Mouse (Mus musculus) cerebellum, postnatal 10 days (tissue): ENCODE results near the gene Ccnj.
A peak's percentile ranks its signal among the peaks of the same experiment; 100 is the strongest.

Experiments
- DNase-seq, 2 experiments: peaks; one replicate each; pipeline ENCODE4 v3.0.0; 2021; ENCODE audit warnings: mixed read lengths in 2 of 2

The Ccnj gene

GRCm38 (mm10) chr19:40830703-40831415, at the start of gene Ccnj:
Ccnj (plus strand) TSS chr19:40831279.
- DNase-seq, result peak; percentile 96 to 97

DNA sequence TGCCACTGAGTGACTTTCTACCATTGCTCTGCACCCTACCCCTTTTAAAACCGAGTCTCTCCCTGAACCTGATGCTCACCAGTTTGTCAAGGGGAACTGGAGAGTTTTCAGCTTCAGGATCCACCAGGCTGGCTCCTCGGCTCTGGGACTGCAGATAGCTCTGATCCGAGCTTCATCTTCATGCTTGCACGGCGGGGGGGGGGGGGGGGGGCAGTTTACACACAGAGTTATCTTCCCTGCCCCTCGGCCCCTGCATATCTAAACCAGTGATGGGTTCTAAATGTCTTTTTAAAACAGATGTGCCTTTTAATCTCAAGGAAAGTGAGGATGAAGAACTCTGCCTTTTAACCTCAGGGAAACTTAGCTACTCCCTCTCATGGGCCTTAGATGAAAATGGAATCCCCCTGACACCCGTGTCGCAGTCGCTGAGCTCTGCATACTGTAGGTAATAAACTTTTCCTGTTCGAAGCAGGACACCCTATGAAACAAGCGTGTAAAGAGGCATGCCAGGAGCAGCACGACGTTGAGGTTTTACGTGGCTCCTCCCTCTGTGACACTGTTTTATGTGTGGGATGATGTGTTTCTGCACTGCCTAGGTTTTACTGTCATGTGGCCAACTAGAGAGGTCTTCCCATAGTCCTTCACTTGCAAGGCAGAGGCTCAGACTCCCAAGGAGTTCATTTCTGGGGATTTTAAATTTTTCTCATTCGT, 42.9 kb upstream of the Ccnj start:
- no peak for DNase-seq

- DNase-seq, result peak; percentile 57 to 71
These were observed 42.4 kb upstream of the Ccnj start for GRCm38 (mm10) chr19:40788715-40789084.

- no peak for DNase-seq
These were observed 25.8 kb upstream of the Ccnj start for GRCm38 (mm10) chr19:40805176-40805737.

DNA sequence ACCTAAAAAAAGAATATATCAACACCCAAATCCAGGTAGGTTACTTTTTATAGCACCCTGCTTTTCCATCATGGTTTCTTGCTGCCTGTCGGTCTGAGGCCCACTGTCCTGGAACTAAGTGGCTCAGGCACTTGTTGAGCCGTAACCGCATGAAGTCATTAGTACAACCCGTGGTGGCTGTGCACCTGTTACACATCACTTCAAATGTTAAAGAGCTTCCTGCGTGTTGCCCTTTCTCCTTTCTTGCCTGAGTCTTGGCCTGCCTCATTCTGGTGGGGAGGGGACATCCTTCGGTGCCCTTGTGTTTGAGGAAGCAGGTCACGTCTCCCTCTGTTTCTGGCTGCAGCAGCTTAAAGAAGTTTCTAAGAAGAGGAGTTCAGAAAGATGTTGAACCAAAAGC, 21.2 kb upstream of the Ccnj start:
- DNase-seq, result no peak

GRCm38 (mm10) chr19:40811840-40812239, 19.2 kb upstream of the Ccnj start:
- DNase-seq, result no peak

- no peak for DNase-seq
These were observed 18.3 kb upstream of the Ccnj start for GRCm38 (mm10) chr19:40812778-40813177.

- no peak for DNase-seq
These were observed 17.7 kb upstream of the Ccnj start for GRCm38 (mm10) chr19:40813385-40813784.

DNA sequence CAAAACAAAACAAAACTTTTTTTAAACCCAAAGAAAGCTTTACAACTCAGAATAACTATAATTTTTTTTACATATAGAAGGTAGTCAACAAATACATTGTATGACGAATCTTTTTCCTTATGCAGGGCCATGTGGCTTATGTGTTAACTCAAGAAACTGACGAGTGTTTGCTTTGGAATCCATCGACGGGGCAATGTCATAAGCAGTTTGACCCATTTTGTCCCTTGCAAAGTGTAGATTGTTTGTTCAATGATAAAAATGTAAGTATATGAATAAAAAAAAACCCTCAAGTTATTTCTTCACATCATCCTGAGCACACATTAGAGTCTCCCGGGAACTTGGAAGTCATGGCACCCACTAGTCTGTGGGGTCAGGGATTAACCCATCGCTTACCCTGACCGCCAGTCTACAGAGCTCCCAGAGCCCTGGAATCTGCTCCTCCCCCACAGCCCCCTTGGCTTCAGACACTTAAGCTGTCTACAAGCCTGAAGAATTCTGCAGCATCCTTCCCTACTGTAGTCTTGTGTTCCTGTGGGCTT, 15.4 kb upstream of the Ccnj start:
- DNase-seq, result no peak

GRCm38 (mm10) chr19:40817901-40818532, 13.1 kb upstream of the Ccnj start:
- no peak for DNase-seq

DNA sequence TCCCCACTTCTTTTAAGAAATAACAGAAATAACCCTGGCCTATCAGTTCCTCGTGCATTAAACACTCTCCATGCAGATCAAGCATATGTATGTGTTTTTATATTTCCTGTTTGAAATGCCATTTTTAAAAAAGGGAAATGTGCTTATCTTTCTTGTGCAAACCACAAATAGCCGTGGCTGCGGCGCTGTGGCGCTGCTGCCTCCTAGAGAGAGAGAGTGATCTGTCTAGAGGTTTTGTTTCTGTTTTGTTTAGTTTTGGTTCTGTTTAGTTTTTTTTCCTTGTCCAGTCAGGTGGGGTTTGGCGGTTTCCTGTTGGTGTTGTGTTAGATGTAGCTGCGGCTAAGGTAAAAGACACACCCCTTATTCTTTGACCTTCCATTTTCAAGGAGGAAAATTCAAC, 12.3 kb upstream of the Ccnj start:
- DNase-seq, result no peak

- DNase-seq, result no peak
These were observed 9.7 kb upstream of the Ccnj start for GRCm38 (mm10) chr19:40821306-40821825.

GRCm38 (mm10) chr19:40825636-40826035, 5.4 kb upstream of the Ccnj start:
- no peak for DNase-seq

- no peak for DNase-seq
These were observed 4.3 kb upstream of the Ccnj start for GRCm38 (mm10) chr19:40826735-40827134.

GRCm38 (mm10) chr19:40830198-40830597, 881 bp upstream of the Ccnj start:
- peak in 1 of 2 experiments; percentile 7 for DNase-seq

- DNase-seq, result peak; percentile 67 to 73
These were observed 530 bp downstream of the Ccnj start for GRCm38 (mm10) chr19:40831416-40832201.

GRCm38 (mm10) chr19:40832361-40832760, 1.3 kb downstream of the Ccnj start:
- no peak for DNase-seq

DNA sequence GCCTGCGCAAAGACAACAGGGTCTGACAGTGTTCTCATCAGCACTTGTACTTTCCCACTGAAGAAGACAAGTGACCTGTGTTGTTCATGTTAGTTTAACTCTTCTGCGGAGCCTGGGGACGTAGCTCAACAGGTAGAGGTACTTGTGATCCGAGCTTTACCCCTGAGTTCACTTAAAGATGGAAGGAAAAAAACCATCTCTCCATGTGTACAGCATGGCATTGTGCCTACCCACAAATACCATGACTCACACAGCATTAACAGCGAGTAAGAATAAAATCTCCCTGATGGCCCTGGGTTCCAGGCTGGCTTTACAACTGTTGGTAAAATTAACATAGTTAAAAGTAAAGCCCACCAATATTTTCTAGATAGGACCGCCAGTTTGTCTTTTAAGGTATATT, 3.4 kb downstream of the Ccnj start:
- DNase-seq, result no peak

GRCm38 (mm10) chr19:40838205-40838604, 7.1 kb downstream of the Ccnj start:
- no peak for DNase-seq

DNA sequence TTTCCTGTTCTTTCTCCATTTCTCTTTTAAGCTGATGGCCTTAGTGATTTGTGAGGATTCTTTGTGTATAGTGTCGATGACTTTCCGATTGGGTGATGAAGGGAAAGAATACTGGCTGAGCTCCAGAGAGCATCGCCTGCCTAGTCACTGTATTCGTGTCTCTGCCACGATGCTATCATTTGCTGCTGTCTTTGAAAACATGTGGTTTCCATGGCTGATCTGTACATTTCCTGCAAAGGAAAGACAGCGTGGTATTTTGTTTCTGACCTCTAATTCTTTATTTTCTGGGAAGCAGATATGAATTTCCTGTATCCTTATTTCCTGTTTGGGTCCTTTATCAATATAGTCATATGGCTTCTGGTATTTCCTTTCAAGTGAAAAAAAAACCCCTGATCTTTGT, 9.2 kb downstream of the Ccnj start:
- DNase-seq, result no peak

GRCm38 (mm10) chr19:40841083-40841482, 10.0 kb downstream of the Ccnj start:
- DNase-seq, result no peak

- no peak for DNase-seq
These were observed 10.5 kb downstream of the Ccnj start for GRCm38 (mm10) chr19:40841593-40841992.
